Mouse (Mus musculus) limb, embryonic 12.5 days (tissue): ENCODE results near the gene Dnajc13. TPM values are rescaled to one million over a fixed set of nuclear protein-coding genes. Genes with fewer than 3 reads are reported as not detected.

Experiments used
- ATAC-seq: fragments of 200-750 bp; cut with Nextera tagmentation; 2 replicates; pipeline ENCODE4 v1.8.0; 2017; ENCODE audit warnings: low read depth, moderate TSS enrichment; ENCODE audit not compliant: insufficient number of reproducible peaks, insufficient read depth, low FRiP score, low TSS enrichment
- H3K27ac ChIP-seq: fragments of 300-500 bp; sonication (generic); 2 replicates; pipeline ENCODE4 v1.5.1; 2016; ENCODE audit warnings: mild to moderate bottlenecking, moderate library complexity
- H3K27me3 ChIP-seq: fragments of 300-500 bp; sonication (generic); 2 replicates; pipeline ENCODE4 v1.6.1; 2016; ENCODE audit warnings: mild to moderate bottlenecking, moderate library complexity
- H3K36me3 ChIP-seq: fragments of 300-500 bp; sonication (generic); 2 replicates; pipeline ENCODE4 v1.6.1; 2016; ENCODE audit warnings: mild to moderate bottlenecking, moderate library complexity
- H3K4me1 ChIP-seq: fragments of 300-500 bp; sonication (generic); replicated peaks from 2 replicates; pipeline ENCODE4 v1.6.1; 2016
- H3K4me2 ChIP-seq: fragments of 300-500 bp; sonication (generic); 2 replicates; pipeline ENCODE4 v1.6.1; 2016; ENCODE audit warnings: mild to moderate bottlenecking, moderate library complexity
- H3K4me3 ChIP-seq: fragments of 300-500 bp; sonication (generic); replicated peaks from 2 replicates; pipeline ENCODE4 v1.5.1; 2016; ENCODE audit warnings: mild to moderate bottlenecking
- H3K9ac ChIP-seq: fragments of 300-500 bp; sonication (generic); replicated peaks from 2 replicates; pipeline ENCODE4 v1.6.1; 2016; ENCODE audit warnings: mild to moderate bottlenecking, moderate library complexity
- H3K9me3 ChIP-seq: fragments of 300-500 bp; sonication (generic); 2 replicates; pipeline ENCODE4 v1.6.1; 2016; ENCODE audit warnings: mild to moderate bottlenecking, moderate library complexity
- WGBS: fragments of 180-500 bp; shearing (Covaris S2); methylation state at CpG from one replicate; pipeline ENCODE4 v1.1.7; 2016; 5-methylcytosine and 5-hydroxymethylcytosine counted together
- polyA plus RNA-seq: library from polyadenylated mRNA; unstranded; fragments of >200 nt; fragmentation: Nextera tagmentation; extraction: Ambion mirVana; gene quantifications from 2 replicates; pipeline ENCODE4 v1.2.1, GENCODE M21; 2016

The Dnajc13 gene
- polyA plus RNA-seq, 1 experiment from 2014 or later = 23.8 TPM

- ATAC-seq = no peak
- no peak overlapping the region for H3K4me3 ChIP-seq
- no peaks in the 10 kb centered on the region for H3K27me3 ChIP-seq
- H3K9ac ChIP-seq = no peak overlapping the region
- H3K36me3 ChIP-seq = peaks cover 85% of the 10 kb centered on the region
- H3K9me3 ChIP-seq = no peaks in the 10 kb centered on the region
- no peak overlapping the region for H3K4me2 ChIP-seq
- H3K27ac ChIP-seq = no peak overlapping the region
- WGBS = 88% methylated on average over 3 of the region's 3 CpGs
- no peaks in the 10 kb centered on the region for H3K4me1 ChIP-seq
These were observed 30.7 kb downstream of the Dnajc13 start for GRCm38 (mm10) chr9:104232004-104232403.

- no peak for ATAC-seq
- H3K36me3 ChIP-seq = peaks cover 78% of the 10 kb centered on the region
- no peak overlapping the region for H3K27ac ChIP-seq
- no peaks in the 10 kb centered on the region for H3K27me3 ChIP-seq
- no peak overlapping the region for H3K9ac ChIP-seq
- H3K9me3 ChIP-seq = no peaks in the 10 kb centered on the region
- WGBS = 83% methylated on average over 3 of the region's 3 CpGs
- no peak overlapping the region for H3K4me2 ChIP-seq
- no peaks in the 10 kb centered on the region for H3K4me1 ChIP-seq
- H3K4me3 ChIP-seq = no peak overlapping the region
These were observed 51.3 kb downstream of the Dnajc13 start for GRCm38 (mm10) chr9:104211402-104211801.

- H3K4me3 ChIP-seq = no peak overlapping the region
- no peaks in the 10 kb centered on the region for H3K9me3 ChIP-seq
- no peak overlapping the region for H3K4me2 ChIP-seq
- peaks cover 83% of the 10 kb centered on the region for H3K36me3 ChIP-seq
- no peaks in the 10 kb centered on the region for H3K27me3 ChIP-seq
- H3K4me1 ChIP-seq = no peaks in the 10 kb centered on the region
- H3K27ac ChIP-seq = no peak overlapping the region
- H3K9ac ChIP-seq = no peak overlapping the region
- ATAC-seq = no peak
- 90% methylated on average over 3 of the region's 3 CpGs for WGBS
These were observed 58.9 kb downstream of the Dnajc13 start for GRCm38 (mm10) chr9:104203851-104204250.

- Histone ChIP-seq H3K4me2 (no peak overlapping the region), H3K4me1 (no peaks in the 10 kb centered on the region)
These were observed 68.2 kb downstream of the Dnajc13 start for GRCm38 (mm10) chr9:104194528-104194927.

GRCm38 (mm10) chr9:104193900-104194299 is 68.8 kb downstream of the Dnajc13 start:
- Histone ChIP-seq H3K9me3 (no peaks in the 10 kb centered on the region), H3K27me3 (no peaks in the 10 kb centered on the region), H3K27ac (no peak overlapping the region), H3K9ac (no peak overlapping the region), H3K4me1 (no peaks in the 10 kb centered on the region), H3K4me2 (no peak overlapping the region), H3K36me3 (peaks cover 85% of the 10 kb centered on the region), H3K4me3 (no peak overlapping the region)
- no peak for ATAC-seq
- WGBS = 83% methylated on average over 2 of the region's 2 CpGs

More at GRCm38 (mm10) chr9:104194528-104194927, 68.2 kb downstream of the Dnajc13 start:
- Histone ChIP-seq H3K27ac (no peak overlapping the region), H3K9me3 (no peaks in the 10 kb centered on the region), H3K36me3 (peaks cover 84% of the 10 kb centered on the region), H3K4me3 (no peak overlapping the region), H3K9ac (no peak overlapping the region), H3K27me3 (no peaks in the 10 kb centered on the region)
- 44% methylated on average over 2 of the region's 2 CpGs for WGBS
- ATAC-seq = no peak

GRCm38 (mm10) chr9:104193327-104193726 is 69.4 kb downstream of the Dnajc13 start:
- no peaks in the 10 kb centered on the region for H3K4me1 ChIP-seq
- no peak overlapping the region for H3K4me2 ChIP-seq
- no peak for ATAC-seq
- H3K36me3 ChIP-seq = peaks cover 87% of the 10 kb centered on the region
- no peaks in the 10 kb centered on the region for H3K9me3 ChIP-seq
- H3K27ac ChIP-seq = no peak overlapping the region
- no peak overlapping the region for H3K4me3 ChIP-seq
- no peaks in the 10 kb centered on the region for H3K27me3 ChIP-seq
- H3K9ac ChIP-seq = no peak overlapping the region
- 78% methylated on average over 1 of the region's 1 CpGs for WGBS

GRCm38 (mm10) chr9:104192513-104192912 is 70.2 kb downstream of the Dnajc13 start:
- Histone ChIP-seq H3K27ac (no peak overlapping the region), H3K9ac (no peak overlapping the region), H3K36me3 (peaks cover 85% of the 10 kb centered on the region), H3K4me1 (no peaks in the 10 kb centered on the region), H3K4me3 (no peak overlapping the region), H3K27me3 (no peaks in the 10 kb centered on the region), H3K9me3 (no peaks in the 10 kb centered on the region), H3K4me2 (no peak overlapping the region)
- 91% methylated on average over 6 of the region's 6 CpGs for WGBS
- no peak for ATAC-seq

GRCm38 (mm10) chr9:104189657-104190056 is 73.1 kb downstream of the Dnajc13 start:
- Histone ChIP-seq H3K4me2 (no peak overlapping the region), H3K36me3 (peaks cover 77% of the 10 kb centered on the region), H3K27me3 (no peaks in the 10 kb centered on the region), H3K4me3 (no peak overlapping the region), H3K9ac (no peak overlapping the region), H3K27ac (no peak overlapping the region), H3K4me1 (no peaks in the 10 kb centered on the region), H3K9me3 (no peaks in the 10 kb centered on the region)
- 94% methylated on average over 5 of the region's 5 CpGs for WGBS
- ATAC-seq = no peak

- Histone ChIP-seq H3K9ac (no peak overlapping the region), H3K4me3 (no peak overlapping the region), H3K4me2 (no peak overlapping the region), H3K9me3 (no peaks in the 10 kb centered on the region), H3K4me1 (no peaks in the 10 kb centered on the region), H3K27ac (no peak overlapping the region), H3K36me3 (peaks cover 75% of the 10 kb centered on the region), H3K27me3 (no peaks in the 10 kb centered on the region)
- no peak for ATAC-seq
- 89% methylated on average over 1 of the region's 1 CpGs for WGBS
These were observed 74.0 kb downstream of the Dnajc13 start for GRCm38 (mm10) chr9:104188704-104189103.

GRCm38 (mm10) chr9:104187028-104187427 is 75.7 kb downstream of the Dnajc13 start:
- WGBS = 75% methylated on average over 5 of the region's 5 CpGs
- Histone ChIP-seq H3K36me3 (peaks cover 75% of the 10 kb centered on the region), H3K9me3 (no peaks in the 10 kb centered on the region), H3K9ac (no peak overlapping the region), H3K4me1 (peaks cover 7% of the 10 kb centered on the region; the same call in 1 of the 2 replicates), H3K4me3 (no peak overlapping the region), H3K27ac (no peak overlapping the region), H3K4me2 (no peak overlapping the region), H3K27me3 (no peaks in the 10 kb centered on the region)
- no peak for ATAC-seq

- Histone ChIP-seq H3K9me3 (no peaks in the 10 kb centered on the region), H3K36me3 (peaks cover 76% of the 10 kb centered on the region), H3K9ac (no peak overlapping the region), H3K4me3 (no peak overlapping the region), H3K4me1 (peaks cover 7% of the 10 kb centered on the region; the same call in 1 of the 2 replicates), H3K4me2 (no peak overlapping the region), H3K27me3 (no peaks in the 10 kb centered on the region), H3K27ac (no peak overlapping the region)
- ATAC-seq = no peak
- 95% methylated on average over 5 of the region's 5 CpGs for WGBS
These were observed 79.5 kb downstream of the Dnajc13 start for GRCm38 (mm10) chr9:104183181-104183580.

- Histone ChIP-seq H3K4me3 (no peak overlapping the region), H3K4me2 (no peak overlapping the region), H3K9ac (no peak overlapping the region), H3K27ac (no peak overlapping the region), H3K9me3 (no peaks in the 10 kb centered on the region), H3K4me1 (peaks cover 7% of the 10 kb centered on the region; the same call in 1 of the 2 replicates), H3K27me3 (no peaks in the 10 kb centered on the region), H3K36me3 (peaks cover 78% of the 10 kb centered on the region)
- WGBS = 83% methylated on average over 5 of the region's 5 CpGs
- no peak for ATAC-seq
These were observed 80.4 kb downstream of the Dnajc13 start for GRCm38 (mm10) chr9:104182328-104182727.
